Mouse (Mus musculus) A20 (cell line): ENCODE measurements at regions not wholly inside any gene's neighbourhood (a gene's known extent, or its start where the extent isn't known, plus 50 kb on each side); places are given as distances from the start of the nearest gene placed in this dataset.

Experiments used
- DNase-seq: peaks from one replicate; pipeline ENCODE4 v3.0.0-alpha.2; 2011; ENCODE audit warnings: low read depth, low spot score

DNA sequence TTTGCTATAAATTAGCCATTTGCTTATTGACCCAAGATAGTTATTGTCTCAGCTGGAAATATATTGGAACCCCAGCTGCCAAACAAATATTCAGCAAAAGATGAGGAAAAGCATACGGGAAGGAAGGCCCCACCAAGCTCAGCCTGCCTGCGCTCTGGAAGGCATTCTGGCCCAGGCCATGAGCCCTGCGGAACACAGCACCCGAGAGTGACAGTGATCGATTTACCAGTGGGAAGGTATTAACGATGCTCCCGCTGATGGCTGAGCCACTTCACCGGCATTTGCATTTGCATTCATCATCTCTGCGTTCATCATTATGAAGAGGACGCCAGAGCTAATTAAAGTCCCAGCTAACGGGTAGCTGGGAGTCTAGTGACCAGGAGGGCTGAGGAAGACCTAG, 174.8 kb downstream of the Irx2 start:
- DNase-seq: no peak

DNA sequence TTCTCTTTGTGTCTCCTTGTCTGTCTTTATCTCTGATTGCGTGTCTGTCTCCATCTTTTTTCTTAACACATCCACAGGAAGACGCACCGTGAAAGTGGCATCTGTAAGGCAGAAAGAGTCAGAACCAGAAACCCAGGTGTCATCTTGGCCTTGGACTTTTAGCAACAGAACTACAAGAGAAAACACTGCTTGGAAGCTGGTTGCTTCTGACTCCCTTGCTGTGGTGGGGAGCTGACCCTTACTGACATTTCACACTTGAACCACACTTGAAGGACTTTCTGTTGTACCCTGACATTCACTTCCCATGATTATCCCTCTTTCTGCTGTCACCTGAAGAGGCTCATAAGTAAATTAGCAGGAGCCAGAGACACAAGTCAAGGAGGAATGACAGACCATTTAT, 180.6 kb downstream of the Irx2 start:
- DNase-seq: no peak

DNA sequence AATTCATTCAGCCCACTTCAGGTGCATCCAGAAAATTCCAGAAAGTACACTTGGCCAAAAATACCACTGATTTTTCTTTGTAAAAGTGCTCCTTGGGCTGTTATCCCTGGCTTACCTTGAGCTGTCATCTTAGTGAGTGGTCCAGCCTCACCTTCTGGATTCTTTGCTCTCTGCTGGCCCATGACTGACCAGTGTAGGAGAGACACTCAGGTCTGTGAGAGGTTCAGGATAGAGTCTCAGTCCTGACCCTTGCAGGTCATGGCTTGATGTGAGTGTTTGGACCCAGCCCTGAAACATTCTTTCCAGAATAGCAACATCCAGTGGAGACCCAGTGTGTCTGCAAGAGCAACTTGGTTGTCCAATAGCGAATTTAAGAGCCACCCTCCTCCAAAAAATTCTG, 182.0 kb downstream of the Irx2 start:
- DNase-seq: no peak

DNA sequence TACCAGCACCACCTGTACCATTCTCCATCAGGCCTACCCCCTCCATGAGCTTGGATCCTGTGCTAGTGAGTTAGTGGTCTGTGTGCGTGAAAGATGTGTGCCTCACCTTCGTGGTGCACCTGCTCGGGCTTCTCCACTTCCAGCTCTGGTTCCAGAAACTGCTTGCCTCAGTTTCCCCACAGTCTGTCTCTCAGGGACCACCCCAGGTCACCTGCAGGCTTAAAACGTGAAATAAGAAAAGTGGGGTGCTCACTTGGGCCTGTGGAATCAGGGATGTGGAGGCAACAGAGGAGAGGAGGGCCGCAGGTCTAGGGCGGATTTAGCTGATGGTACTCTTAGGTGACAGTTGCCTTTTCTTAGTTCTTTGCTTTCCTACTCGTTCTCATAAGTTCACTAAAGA, 186.0 kb downstream of the Irx2 start:
- DNase-seq: no peak

DNA sequence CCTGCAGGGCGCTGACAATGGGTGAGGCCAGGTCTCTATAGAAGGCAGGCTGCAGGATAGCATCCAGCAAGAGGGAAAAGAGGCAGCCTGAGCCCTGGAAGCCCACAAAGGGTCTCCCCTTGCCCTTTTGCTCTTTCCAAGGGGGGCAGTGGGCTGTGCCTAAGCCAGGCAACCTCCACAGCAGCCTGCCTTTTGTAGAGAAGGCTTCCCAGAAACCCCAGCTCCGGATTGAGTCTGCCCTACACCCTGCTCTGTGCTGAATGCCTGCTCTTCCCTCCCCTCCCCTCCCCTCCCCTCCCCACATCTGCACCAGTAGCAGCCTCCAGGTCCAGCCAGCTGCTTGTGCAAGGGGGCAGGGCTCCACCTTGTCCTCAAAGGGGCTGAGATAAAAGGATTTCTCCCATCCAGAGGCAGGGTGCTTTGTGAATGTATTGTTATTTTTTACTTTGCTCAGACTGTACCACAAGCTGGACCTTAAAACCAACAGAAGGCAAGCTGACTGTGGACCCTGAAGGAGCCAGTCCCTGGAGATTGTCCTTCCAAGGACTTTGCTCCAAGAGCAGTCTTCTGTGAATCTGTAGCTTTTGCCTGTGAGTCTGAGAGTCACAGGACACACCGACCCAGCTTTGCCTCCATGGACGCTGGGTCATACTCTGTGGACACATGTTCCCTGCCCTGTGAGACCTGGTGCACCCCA, 186.8 kb downstream of the Irx2 start:
- DNase-seq: no peak

DNA sequence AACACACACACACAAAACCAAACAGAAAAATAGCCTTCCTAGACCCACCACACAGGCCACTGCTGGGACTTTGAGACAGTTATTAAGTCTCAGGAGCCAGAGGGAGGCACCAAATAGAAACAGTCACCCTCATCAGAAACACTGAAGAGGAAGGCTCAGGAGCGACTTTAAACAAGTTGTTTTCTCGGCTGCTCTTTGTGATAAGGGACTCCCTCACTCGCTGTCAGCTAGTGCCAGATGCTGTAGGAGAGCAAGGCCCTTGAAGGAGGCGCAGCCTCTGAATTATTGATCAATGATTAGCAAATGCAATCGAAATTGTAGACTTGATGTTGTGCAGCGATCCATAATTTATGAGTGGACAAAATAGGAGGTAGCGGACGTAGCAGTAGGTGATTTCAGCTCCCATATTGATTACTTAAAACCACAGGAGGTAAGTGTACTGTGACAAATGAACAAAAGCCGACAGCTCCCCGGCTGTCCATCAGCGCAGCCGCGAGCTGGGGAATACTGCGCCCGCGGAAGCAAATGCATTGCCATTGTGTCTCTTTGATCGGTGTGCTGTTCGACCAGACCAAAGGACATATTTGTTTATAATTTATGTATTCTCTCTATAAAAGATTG, 187.4 kb downstream of the Irx2 start:
- no peak for DNase-seq

DNA sequence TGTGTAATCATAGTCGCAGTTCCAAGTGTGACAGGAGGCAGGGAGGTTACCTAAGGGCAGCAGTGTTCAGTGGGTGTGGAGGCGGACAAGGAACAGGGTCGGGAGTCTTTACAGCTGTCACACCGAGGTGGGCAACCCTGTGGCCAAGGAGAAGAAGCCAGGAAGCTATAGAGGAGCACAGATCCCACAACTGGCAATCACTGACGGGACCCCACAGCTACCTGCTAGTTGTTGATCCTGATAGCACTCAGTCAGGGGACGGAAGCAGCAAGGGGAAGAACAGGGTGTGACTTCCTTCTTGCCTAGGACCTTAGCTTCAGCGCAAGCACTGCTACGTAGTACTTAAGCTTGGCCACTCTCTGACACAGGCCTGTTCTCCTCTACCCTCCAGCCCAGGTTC, 188.2 kb downstream of the Irx2 start:
- DNase-seq: no peak

DNA sequence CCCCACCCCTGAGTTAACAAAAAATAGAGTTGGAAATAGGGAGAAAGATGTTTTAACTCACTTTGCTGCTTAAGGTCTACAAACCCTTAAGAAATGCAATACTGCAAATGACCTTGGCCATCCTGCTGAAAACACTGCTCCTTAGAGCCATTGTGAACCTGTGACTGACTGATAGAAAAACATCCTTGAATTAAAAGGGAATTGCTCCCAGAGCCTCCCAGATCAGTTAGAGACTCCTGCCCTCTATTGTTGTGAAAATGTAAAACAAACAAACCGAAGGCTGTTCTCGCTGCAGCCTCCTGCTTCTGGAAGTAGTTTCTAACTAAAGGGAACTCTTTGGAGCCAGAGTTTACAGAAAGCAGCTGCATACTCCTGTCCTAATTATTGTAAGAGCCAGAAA, 188.9 kb downstream of the Irx2 start:
- no peak for DNase-seq

DNA sequence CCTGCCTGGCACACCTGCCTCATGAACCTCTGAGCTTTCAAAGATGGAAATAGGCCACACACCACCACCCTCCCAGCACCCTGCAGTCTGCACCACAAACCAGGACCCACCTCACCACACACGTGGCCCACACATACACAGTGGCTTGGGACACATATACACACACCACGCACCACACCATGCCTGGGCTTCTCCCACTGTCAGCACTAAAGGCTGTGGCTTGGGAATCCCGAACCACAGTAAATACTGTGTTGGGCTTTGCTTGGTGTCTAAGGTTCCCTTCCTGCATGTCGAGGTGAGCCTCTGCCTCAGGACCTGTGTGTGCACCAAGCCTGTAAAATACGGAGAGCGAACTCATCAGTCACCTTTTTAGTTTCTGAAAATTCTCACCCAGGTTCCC, 189.3 kb downstream of the Irx2 start:
- DNase-seq: no peak

DNA sequence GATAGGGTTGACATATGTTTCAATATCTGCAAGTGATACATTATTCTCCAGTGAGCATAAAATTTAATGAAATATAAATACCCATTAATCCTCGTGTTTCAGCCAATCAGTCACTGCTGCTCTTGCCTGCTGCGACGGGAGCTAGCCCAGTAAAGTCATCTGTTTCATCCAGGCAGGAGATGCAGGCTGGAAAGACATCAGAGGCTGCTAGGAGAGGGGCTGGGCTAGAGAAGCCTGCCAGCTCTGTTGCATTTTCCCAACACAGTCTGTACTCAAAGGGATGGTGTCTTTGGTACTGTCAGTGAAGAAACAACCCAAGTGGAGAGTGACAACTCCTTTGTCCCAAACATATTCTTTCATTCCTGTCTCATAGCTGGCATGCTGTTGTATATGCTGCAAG, 198.0 kb downstream of the Irx2 start:
- no peak for DNase-seq

DNA sequence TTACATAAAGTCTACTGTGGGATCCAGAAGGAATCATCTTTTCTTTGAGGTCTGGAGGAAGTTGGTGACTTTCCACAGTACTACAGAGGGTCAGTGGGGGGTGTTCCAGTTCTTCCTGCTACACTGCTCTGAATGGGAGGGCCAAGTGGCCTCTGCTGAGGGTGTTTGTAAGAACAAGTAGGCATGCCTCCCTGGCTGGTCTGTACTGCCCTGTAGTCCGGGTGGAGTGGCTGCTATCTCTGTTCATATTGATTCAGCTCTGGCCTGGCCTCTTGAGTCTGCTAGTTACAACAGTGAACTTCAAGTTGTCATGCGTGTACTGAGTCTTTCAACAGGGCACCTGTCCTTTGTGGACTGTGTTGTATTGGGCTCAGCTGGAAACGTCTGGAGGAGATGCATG, 200.7 kb downstream of the Irx2 start:
- DNase-seq: no peak

DNA sequence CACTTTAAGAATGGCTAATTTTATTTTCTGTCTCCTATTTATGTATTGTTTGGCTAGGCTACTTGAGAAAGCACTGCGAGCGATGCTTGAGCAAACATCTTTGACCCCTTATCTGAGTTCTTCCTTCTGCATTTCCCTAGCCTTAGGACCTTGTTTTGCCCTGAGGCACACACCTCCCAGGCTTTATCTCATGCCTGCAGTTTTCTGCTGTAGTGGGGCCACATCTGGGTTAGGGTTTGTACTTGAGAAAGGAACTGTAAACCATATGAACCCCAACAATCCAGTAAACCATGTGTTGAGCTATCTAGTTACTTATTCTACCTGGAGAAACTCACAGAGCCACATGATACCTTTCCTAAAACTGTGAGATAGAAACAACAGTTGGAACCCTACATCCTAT, 204.7 kb downstream of the Irx2 start:
- DNase-seq: no peak

DNA sequence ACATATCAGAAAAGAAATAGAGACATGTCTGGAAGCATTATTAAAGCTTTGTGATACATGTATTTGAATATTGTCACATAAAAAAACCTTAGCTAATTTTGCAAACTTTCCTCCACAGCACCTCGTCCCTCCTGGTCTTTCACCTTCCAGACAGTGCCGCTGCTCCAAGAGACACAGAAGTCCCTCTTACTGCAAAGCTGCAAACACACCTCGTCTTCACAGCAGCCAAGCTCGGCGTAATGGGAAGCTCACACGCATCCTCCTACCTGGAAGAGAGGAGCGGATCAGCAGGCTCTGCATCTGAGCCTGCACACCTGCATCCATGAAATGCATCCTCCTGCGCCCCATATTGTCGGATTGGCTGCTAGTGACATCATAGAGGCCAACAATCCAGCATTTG, 208.4 kb downstream of the Irx2 start:
- DNase-seq: no peak

DNA sequence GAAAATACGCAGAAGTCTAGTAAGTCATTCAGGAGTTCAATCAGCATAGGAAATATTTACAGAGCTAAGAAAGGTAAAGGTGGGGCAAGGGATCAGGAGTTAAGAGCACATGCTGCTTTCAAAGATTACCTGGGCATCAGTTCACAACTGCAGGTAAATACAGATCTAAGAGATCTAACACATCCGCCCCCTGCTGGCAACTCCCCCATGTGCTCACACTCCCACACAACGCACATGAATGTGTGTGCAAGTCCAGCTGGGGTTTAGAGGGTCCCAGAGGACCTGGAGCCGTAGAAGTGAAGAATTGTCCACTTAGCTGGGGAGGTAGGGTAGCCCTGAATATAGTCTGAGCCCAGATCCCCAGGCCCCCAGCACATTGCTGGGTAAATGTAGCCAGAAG, 219.5 kb downstream of the Irx2 start:
- no peak for DNase-seq

DNA sequence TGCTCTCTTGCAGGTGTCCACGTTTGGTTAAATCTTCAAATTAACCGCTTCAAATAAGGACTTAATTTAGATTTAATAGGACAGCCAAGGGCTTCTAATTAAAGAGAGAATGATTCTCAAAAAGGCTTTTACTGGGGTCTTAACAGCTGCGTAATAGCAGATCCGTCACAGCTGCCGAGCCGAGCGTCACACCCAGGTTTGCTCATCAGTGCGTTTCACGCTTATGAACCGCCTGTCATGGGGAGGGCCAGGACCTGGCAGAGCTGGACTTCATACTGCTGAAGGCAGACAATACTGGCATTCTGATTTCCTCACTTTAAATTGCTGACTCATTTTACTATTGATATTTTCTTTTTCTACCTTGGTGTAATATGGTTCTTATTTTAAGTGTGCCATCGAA, 221.2 kb downstream of the Irx2 start:
- no peak for DNase-seq

DNA sequence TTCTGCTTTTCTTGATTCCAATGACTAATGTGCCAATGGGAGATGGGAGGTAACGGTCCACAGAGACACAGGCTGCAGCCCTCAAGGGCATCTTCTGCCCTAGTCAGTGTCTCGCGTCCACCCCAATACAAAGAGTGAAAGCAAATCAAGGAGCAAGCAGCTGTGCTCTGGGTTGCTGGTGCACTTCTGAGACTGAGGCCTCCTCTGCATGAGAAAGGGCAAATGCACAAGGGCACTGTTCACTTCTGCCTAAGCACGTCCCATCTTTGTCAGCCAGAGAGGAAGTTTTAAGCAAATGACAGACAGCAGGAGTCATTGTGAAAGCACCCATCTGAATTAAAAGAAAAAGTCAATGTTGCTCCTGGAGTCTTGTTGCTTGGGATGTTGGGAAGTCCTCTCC, 224.3 kb downstream of the Irx2 start:
- DNase-seq: no peak

DNA sequence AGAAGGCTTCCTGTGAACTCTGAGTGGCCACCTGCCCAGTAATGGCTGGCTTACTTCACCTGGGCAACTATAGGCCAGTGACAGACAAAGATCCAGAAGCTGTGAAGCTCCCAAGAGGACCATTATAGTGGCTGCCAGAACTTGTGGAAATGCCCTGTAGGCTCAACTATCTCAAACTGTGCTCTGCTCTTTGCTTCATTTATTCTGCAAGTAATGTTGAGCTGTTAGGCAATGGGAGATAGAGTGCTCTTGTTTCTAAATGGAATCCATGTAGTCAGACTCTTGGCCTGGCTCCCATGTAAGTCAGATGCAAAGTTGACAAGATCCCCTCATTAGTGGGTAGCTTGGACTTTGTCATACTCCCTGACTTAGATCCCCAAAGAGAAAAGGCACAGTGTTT, 247.3 kb downstream of the Irx2 start:
- DNase-seq: no peak

DNA sequence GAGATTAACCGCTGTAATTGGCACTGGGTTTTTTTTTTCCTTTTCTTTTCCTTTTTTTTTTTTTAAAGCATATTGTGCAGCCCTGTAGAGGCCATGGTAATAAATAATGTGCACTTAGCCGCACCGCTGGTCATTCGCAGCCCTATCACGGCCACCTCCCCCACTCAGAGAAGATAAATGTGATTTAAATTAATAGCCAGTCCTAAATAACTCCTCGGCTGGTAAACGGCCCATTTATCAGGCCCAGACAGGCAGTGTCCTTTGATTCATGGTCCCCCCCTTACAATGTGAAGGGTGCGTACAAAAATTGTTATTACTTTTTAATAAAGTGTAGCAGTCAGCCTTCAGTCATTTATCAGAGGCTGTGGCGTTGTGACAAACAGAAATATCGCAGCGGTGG, 266.4 kb downstream of the Irx2 start:
- DNase-seq: no peak

DNA sequence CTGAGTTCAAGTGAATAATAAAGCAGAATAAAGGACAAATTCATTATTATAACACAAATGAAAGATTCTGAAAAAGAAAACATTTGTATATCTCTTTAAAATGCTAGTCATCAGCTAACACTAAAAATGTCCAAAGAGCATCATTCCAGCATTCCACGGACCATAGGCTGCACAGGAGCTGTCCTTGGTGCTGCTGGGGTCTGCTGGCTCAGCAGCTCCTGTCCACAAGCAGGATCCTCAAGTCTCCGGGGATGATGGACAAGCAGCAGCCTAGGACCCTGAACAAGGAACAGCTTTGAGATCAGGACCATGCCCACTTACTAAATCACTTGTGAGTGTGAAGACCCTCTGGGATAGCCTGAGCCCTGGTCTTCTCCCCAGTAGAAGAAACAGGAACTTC, 274.0 kb downstream of the Irx2 start:
- DNase-seq: no peak

DNA sequence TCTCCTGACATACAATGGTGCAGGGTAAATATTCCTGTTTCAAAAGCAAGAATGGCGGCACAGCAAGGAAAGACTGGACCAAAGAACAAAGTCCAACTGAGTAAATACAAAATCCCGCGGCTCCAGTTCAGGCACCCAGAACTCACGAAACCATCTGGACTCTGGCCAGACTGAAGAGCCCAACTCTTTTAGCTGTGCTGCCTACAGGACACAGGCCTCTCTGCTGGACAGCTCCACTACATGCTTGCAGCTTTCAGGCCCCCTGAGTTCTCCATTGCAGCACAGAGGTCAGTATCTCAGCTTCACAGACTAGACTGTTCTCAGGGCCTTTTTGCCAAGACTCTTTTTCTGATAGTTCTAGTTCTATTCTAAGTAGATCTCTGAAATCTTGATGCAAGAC, 290.3 kb downstream of the Irx2 start:
- no peak for DNase-seq

DNA sequence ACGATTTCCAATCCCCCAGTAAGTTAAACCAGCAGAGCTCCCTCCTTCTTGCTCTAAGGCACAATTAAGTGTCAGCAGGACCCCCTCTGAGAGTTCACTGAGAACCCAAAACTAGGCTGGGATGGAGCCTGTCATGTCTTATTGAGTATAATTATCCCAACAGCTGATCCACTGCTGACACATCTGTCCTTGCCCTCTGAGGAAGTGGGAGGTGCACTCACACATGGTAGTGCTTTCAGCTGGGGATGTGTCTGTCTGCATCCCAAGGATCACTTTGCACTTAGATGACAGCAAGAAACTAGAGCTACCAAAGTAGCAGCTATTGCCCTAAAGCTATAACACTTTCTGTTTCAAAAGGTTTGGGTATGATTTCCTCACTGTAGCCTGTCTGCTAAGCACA, 291.7 kb downstream of the Irx2 start:
- DNase-seq: no peak

DNA sequence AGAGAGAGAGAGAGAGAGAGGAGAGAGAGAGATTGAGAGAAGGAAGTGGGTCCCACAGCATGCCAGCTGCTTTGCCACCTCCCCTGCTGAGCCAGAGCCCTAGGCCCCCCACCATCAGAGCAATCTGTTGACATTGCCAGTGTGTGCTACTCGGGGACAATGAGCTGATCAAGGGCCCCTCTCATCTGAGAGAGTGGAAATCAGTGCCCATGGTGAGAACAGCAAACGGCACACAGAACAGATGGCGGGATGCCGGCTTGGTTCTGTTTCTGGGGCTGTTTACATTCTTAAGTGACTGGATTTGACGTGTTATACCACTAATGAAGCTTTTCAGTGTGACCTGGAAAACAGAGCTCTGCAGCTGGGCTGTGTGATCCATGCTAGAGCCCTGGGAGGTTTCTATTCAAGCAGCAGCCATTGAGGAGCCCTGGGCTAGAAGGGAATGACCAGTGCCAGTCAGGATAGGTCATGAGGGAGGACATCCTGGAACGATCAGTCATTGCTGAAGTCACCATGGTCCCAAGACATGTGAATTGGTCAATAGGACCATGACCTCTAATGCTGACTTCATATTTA, 296.0 kb downstream of the Irx2 start:
- DNase-seq: no peak

DNA sequence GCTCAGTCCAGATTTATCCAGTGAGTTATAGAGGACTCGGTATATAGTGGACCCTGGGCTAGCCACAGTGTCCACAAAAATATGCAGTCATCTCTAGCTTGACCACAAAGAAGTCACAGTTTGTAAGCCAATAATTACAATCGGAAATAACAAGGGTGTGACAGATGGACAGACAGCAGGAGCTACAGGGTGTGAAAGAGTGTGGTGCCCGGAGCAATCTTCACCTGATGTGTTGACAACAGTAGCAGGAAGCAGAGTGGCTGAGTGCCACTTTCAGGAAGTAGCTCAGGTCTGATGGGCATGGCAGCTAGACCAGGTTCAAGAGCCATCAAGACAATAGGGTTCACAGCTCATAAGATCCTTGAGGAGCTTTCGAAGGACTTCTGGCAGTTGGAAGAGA, 308.6 kb downstream of the Irx2 start:
- DNase-seq: no peak
